Mouse (Mus musculus) intestine, embryonic 14.5 days (tissue): Measurements from ENCODE around the gene Ttc22. TPM values are rescaled to one million over a fixed set of nuclear protein-coding genes. Genes with fewer than 3 reads are reported as not detected.

Source experiments
- ATAC-seq: fragments of 200-750 bp; cut with Nextera tagmentation; replicated peaks from 2 replicates; pipeline ENCODE4 v1.8.0; 2017; ENCODE audit warnings: low read depth, moderate number of reproducible peaks, moderate TSS enrichment, moderate library complexity; ENCODE audit not compliant: low FRiP score, low TSS enrichment
- DNase-seq: peaks from one replicate; pipeline ENCODE4 v3.0.0-alpha.2; 2018; ENCODE audit warnings: low spot score
- H3K27ac ChIP-seq: fragments of 300-500 bp; sonication (generic); 2 replicates; pipeline ENCODE4 v1.5.1; 2014; ENCODE audit warnings: low read depth, mild to moderate bottlenecking, control low read depth
- H3K27me3 ChIP-seq: fragments of 300-500 bp; sonication (generic); replicated peaks from 2 replicates; pipeline ENCODE4 v1.6.1; 2014; ENCODE audit warnings: low read length, control low read depth; ENCODE audit not compliant: control insufficient read depth, insufficient read depth
- H3K36me3 ChIP-seq: fragments of 300-500 bp; sonication (generic); 2 replicates; pipeline ENCODE4 v1.6.1; 2014; ENCODE audit warnings: low read length, control low read depth; ENCODE audit not compliant: control insufficient read depth, insufficient read depth
- H3K4me1 ChIP-seq: fragments of 300-500 bp; sonication (generic); replicated peaks from 2 replicates; pipeline ENCODE4 v1.6.1; 2014; ENCODE audit warnings: low read length, control low read depth, mixed read lengths; ENCODE audit not compliant: control insufficient read depth, insufficient read depth
- H3K4me2 ChIP-seq: fragments of 300-500 bp; sonication (generic); 2 replicates; pipeline ENCODE4 v1.6.1; 2014; ENCODE audit warnings: low read length
- H3K4me3 ChIP-seq: fragments of 300-500 bp; sonication (generic); 2 replicates; pipeline ENCODE4 v1.5.1; 2014; ENCODE audit warnings: low read depth, low read length, control low read depth, mixed read lengths
- H3K9ac ChIP-seq: fragments of 300-500 bp; sonication (generic); 2 replicates; pipeline ENCODE4 v1.6.1; 2014; ENCODE audit warnings: mild to moderate bottlenecking, low read length
- H3K9me3 ChIP-seq: fragments of 300-500 bp; sonication (generic); 2 replicates; pipeline ENCODE4 v1.6.1; 2016; ENCODE audit warnings: low read length, control low read depth; ENCODE audit not compliant: control insufficient read depth
- WGBS: fragments of 180-500 bp; shearing (Covaris S2); extraction: QIAGEN DNeasy Blood & Tissue Kit; methylation state at CpG from one replicate; pipeline ENCODE4 v1.1.7; 2014; 5-methylcytosine and 5-hydroxymethylcytosine counted together
- polyA plus RNA-seq: library from polyadenylated mRNA; unstranded; fragments of >200 nt; fragmentation: Nextera tagmentation; extraction: Ambion mirVana; gene quantifications from 2 replicates; pipeline ENCODE4 v1.2.1, GENCODE M21; 2014

The Ttc22 gene
- polyA plus RNA-seq, 1 experiment from 2014 or later, result 2.0 TPM

GRCm38 (mm10) chr4:106680955-106681354 is 58.7 kb downstream of the Ttc22 start:
- WGBS, result 59% methylated on average over 2 of the region's 2 CpGs
- no peaks in the 10 kb centered on the region for H3K9me3 ChIP-seq
- ATAC-seq, result no peak

GRCm38 (mm10) chr4:106688636-106689296 is 66.5 kb downstream of the Ttc22 start:
- Histone ChIP-seq H3K27me3 (no peaks in the 10 kb centered on the region), H3K36me3 (no peaks in the 10 kb centered on the region), H3K9ac (no peak overlapping the region), H3K9me3 (no peaks in the 10 kb centered on the region), H3K4me1 (no peaks in the 10 kb centered on the region), H3K4me2 (no peak overlapping the region), H3K27ac (no peak overlapping the region), H3K4me3 (no peak overlapping the region)
- DNase-seq, result no peak
- ATAC-seq, result 0 out of 2 replicates have a peak, but pooled peaks have one; percentile 43
- WGBS, result 40% methylated on average over 3 of the region's 3 CpGs

More at GRCm38 (mm10) chr4:106680955-106681354, 58.7 kb downstream of the Ttc22 start:
- DNase-seq, result no peak
- no peak overlapping the region for H3K4me2 ChIP-seq
- H3K4me3 ChIP-seq, result no peak overlapping the region
- peaks cover 13% of the 10 kb centered on the region for H3K36me3 ChIP-seq
- H3K9ac ChIP-seq, result no peak overlapping the region
- no peak overlapping the region for H3K27ac ChIP-seq
- H3K27me3 ChIP-seq, result no peaks in the 10 kb centered on the region
- H3K4me1 ChIP-seq, result peaks cover 7% of the 10 kb centered on the region

Other genes starting within 250 kb of the Ttc22 start
- 95.9 and 101 TPM in 2 replicates for gene Pcsk9, start 158.1 kb upstream of the Ttc22 start, polyA plus RNA-seq
- not detected in 2 replicates for gene Bsnd, start 130.1 kb upstream of the Ttc22 start, polyA plus RNA-seq
- 30.4 and 38.2 TPM in 2 replicates for gene Dhcr24, start 61.4 kb upstream of the Ttc22 start, polyA plus RNA-seq
- gene Lexm, start 5.2 kb upstream of the Ttc22 start, polyA plus RNA-seq, result 0.39 TPM in 1 of 2 replicates, not detected in the other
- gene Pars2, start 28.6 kb downstream of the Ttc22 start, polyA plus RNA-seq, result 17.2 and 17.9 TPM in 2 replicates
- gene Ttc4, start 56.5 kb downstream of the Ttc22 start, polyA plus RNA-seq, result 82.0 and 83.1 TPM in 2 replicates
- gene Mroh7, start 108.5 kb downstream of the Ttc22 start, polyA plus RNA-seq, result 0.15 and 0.34 TPM in 2 replicates
- 0.69 and 0.87 TPM in 2 replicates for gene Fam151a, start 111.5 kb downstream of the Ttc22 start, polyA plus RNA-seq
- 5.9 and 7.3 TPM in 2 replicates for gene Acot11, start 182.6 kb downstream of the Ttc22 start, polyA plus RNA-seq